Mouse (Mus musculus): ENCODE measurements around the gene Dnaaf5.

Dnaaf5 gene

DNA sequence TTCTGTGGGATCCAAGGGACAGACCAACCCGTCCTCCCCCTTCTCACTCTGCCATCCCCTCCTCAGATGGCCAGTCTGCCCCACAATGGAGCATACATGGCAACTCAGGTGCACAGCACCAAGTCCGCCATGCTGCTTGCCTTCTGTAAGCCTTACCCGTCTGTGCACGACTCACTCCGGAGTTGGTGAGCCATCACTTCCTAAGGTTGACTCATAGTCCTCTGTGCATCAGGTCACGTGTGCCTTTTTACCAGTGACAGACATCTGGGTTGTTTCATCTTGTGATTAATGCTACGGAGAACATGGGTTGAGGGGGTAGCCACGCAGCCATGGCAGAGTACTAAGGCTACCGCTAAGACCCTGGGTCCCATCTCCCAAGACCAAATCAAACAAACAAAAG lies 9.4 kb upstream of the Dnaaf5 start:
- in situ Hi-C loops (cut with MboI, MseI), result no loop called here

DNA sequence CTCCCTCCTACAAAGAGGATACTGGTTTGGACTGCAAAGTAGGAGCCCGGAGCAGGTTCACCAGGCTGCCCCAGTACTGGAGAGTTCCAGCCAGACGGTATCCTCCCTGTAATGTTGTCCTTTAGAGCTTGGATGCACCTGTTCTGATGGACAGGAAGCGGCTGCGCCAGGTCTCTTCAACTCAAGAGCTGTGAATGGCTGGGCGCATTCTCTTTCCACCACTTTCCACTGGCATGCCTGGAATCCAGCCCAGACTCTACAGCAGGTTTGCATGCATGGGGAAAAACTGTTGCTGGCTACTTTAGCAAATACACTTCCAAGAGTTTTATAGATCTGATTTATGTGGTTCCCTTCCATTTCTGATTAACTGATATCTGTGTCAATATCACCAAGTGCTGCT lies 8.7 kb upstream of the Dnaaf5 start:
- in situ Hi-C loops (cut with MboI, MseI), result no loop called here

DNA sequence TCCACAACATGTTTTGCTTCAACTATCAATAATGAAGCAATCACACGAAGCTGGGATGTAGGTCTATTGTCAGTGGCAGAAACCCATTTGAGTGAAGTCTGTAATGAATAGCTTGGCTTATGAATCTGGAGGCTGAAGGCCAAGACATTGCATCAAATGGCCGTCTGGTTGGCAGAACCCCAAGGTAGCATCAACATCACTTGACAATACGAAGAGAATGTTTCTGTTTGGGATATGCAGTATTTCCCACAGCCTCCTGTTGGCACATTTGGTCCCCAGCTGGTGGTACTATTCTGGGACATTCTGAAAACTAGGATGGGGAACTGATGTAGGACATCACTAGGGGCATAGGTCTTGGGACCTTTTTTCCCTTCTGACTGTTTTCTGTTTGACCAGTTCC lies 6.1 kb upstream of the Dnaaf5 start:
- in situ Hi-C loops (cut with MboI, MseI), result no loop called here

DNA sequence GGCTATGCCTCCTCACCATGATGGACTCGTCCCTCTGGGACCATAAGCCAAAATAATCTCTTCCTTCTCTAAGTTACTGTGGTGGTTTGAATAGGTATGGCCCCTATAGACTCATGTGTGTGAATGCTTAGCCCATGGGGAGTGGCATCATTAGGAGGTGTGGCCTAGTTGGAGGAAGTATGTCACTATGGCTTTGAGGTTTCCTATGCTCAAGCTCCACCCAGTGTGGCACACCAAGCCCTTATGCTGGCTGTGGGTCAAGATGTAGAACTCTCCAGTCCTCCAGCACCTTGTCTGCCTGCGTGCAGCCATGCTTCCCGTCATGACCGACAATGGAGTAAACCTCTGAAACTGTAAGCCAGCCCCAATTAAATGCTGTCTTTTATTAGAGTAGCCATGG lies 4.3 kb upstream of the Dnaaf5 start:
- in situ Hi-C loops (cut with MboI, MseI), result no loop called here

DNA sequence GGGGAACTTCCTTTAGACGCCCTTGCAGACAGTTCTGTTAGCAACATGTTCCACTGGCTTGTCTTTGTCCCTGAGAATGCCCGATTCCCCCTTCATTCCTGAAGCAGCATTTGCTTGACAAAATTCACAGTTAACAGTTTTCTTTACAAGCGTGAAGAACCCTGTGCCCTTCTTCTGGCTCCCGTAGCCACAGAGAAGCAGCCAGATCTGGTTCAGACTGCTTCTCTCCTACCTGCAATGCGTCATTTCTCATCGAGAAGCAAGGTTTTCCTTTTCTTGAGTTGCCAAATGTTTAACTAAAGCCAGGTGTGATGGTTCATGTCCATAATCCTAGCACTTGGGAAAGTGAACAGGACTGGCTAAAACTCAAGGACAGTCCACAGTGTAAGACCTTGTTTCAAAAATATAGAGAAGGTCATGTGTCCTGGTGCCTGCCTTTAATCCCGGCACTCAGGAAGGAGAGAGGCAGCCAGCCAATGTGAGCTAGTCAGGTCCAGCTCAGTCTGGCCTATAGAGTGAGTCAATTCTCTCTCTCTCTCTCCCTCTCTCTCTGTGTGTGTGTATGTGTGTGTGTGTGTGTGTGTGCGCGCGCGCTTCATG lies 3.4 kb upstream of the Dnaaf5 start:
- in situ Hi-C loops (cut with MboI, MseI), result no loop called here

DNA sequence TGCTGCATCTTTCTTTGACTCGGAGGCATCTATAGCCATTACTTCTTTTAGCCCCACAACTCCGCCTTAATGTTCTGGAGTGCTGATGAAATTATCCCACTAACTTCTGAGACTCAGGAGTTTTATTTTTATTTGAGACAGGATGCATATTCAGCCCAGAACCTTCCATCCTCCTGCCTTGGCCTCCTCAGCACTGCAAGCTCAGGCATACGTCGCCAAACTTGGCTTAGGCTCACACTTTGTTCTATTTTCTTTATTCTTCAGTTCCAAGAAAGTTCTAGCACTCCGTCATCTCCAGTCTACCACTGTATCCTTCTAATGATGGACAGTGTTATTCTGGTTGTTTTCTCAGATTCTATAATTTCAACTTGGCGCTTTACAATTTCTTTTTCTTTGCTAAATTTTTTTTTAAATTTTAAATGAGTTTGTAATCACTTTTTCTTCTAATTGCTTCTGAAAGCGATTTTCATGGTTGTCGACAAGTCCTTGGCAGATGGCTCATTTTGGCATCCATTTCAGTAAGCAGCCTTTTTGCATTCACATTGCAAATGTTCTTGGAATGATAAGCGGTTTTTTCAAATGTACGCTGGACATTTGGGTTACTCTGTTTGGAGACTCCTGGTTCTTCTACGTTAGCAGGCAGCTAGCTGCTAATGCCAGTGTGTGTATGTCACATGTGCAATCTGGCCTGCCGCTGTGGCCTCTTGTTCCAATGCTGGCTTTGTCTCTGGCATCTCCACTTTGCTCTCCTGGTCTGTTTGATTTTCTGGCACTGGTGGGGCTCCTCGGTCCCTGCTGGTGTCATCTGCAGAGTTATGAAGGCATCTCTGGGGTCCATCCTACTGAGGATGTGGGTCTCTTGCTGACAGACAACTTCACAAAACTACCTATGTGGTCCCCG lies 2.6 kb upstream of the Dnaaf5 start:
- in situ Hi-C loops (cut with MboI, MseI), result no loop called here

DNA sequence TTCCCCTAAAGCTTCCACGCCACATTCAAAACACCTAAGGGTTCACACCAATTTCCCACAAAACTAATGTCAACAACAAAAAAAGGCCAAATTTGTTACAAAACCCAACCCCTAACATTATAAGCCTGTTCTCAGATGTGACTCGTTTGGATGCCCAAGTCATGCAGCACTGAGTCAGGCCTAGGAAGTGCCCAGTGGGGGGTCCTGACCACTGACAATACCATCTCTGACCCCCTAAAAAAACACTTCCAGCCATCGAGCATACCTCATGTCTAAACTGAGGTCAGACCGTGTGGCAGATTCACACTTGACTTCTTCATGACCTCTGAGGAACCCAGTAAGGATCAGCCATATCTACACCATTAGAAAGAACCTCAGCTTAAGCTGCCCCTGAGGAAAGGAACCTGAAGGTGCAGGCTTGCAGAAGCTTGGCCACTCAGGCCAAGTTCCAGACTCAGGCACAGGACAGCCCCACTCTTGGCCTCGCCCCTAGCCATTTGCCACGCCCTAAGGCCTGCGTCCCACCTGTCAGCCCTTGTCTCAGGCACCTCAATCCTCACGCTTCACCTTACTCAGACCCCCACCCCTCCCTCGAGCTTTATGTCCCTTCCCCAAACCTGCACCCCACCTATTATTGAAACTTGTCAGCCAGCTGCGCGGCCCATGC lies 884 bp upstream of the Dnaaf5 start:
- in situ Hi-C loops (cut with MboI, MseI), result no loop called here

DNA sequence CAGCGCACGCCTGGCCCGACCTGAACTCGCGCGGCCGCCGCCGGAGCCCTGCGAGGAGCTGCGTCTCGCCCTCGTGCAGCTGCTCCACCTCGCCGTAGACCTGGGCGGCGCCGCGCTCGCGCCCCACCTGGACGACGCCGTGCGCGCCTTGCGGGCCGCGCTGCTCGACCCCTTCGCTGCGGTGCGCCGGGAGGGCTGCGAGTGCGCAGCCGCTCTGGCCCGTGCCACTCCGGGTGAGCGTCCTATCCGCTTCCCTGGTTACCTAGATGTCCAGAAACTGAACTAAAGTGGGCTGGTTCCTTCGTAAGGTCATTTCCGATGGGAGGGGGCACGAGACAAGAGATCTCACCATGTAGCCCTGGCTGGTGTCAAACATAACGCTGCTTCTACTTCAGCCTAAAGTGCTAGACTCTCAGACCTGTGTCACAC lies 594 bp downstream of the Dnaaf5 start:
- in situ Hi-C loops (cut with MboI, MseI), result no loop called here

DNA sequence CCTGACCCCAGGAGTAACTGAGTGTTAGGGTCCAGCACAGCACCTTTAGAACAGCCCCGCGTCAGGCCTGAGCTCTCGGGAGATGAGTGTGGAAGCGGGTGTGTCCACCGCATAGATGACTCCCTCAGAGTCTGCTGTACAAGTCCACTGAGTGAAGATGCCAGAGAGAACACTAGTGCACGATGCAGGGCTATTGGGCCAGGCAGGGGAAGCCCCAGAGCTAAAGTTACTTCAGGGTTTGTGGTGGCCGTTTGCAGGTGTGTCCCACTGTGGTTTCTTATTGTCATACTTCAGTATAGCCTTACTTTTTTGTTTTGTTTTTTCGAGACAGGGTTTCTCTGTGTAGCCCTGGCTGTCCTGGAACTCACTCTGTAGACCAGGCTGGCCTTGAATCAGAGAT lies 10.9 kb downstream of the Dnaaf5 start:
- in situ Hi-C loops (cut with MboI, MseI), result no loop called here

DNA sequence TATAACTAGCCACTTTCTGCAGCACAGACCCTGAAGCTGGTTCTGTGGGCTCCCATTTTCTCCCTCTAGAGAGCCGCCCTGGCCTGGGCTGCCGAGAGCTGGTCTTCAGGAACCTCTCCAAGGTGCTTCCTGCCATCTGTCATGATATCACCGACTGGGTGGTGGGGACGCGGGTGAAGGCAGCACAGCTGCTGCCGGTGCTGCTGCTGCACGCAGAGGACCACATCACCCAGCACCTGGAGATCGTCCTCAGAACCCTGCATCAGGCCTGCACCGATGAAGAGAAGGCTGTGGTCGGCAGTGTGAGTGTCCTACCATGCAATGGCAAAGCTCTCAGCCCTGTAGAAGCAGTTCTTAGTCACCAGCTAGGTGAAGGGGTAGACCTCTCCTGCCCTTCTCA lies 11.6 kb downstream of the Dnaaf5 start:
- in situ Hi-C loops (cut with MboI, MseI), result no loop called here

DNA sequence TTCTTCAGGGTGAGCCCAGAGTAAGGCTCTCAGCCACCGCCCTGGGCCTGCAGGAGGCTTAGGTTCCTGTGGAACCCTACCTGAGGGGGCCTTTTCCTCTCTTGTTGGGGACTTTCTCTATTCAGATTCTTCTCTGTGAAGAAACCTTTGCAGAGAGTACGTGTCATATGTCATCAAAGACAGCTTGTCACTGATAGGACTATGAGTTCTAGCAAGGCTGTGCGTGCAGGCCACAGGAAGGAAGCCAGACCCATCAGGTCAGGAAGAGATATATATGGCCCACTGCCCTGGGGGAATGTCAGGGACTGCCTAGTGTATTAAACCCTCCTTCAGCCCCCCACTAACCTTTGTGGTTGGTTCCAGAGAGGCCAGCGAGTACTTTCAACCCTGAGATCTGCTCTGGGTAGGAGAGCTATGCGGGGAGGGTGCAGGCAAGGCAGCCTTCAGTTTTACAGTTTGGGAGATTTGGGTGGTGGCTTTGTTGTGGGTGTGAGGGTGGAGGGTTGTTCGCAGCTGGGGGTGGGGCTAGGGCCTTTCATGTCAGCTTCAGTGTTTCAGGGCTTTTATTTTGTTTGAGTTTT lies 16.8 kb downstream of the Dnaaf5 start:
- in situ Hi-C loops (cut with MboI, MseI), result no loop called here

DNA sequence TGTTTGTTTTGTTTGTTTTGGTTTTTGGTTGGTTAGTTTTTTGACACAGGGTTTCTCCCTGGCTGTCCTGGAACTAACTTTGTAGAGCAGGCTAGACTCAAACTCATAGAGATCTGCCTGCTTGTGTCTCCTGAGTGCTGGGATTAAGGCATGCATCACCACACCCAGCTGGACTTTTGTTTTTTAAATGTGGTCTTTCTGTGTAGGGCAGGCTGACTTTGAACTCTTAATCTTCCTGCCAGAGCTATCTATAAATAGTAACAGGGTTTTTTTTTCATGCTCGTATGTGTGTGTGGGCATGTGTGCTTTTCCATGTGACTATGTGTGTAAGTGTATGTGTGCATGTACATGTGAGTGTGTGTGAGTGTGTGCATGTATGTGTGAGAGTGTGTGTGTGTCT lies 17.5 kb downstream of the Dnaaf5 start:
- in situ Hi-C loops (cut with MboI, MseI), result no loop called here

DNA sequence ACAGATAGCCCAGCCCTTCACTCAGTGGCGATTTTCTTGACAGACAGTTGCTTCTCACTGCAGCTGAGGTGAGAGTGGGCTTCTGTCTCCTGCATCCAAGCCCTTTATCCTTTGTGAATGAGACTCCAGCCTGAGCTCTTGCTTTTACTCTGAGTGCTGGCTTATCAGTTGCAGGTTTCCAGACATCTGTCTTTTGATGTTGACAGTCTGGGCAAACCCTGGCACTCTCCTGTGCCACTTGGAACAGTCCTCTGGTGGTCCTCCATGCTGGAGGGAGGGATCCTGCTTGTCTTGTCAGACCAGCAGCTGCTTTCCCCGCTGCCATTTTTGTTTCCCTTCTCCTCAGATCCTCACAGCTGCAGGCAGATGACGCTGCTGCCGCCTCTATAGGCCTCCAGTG lies 21.9 kb downstream of the Dnaaf5 start:
- in situ Hi-C loops (cut with MboI, MseI), result no loop called here

DNA sequence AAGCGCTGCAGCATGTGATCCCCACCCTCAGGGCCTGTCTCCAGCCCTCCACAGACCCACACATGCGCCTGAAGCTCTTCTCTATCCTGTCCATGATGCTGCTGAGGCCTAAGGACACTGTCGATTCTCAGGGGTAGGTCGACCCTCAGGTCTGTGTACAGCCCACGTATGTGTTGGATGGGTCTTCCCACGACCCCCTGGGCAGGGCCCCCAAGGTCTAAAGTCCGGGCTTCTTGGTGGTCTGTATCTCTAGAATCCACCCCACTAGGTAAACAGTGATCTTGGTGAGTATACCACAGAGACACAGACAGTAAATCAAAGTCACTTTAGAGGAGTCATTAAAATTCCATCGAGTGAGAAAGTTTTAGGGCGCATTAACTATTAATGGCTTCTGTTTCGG lies 24.1 kb downstream of the Dnaaf5 start:
- in situ Hi-C loops (cut with MboI, MseI), result no loop called here

DNA sequence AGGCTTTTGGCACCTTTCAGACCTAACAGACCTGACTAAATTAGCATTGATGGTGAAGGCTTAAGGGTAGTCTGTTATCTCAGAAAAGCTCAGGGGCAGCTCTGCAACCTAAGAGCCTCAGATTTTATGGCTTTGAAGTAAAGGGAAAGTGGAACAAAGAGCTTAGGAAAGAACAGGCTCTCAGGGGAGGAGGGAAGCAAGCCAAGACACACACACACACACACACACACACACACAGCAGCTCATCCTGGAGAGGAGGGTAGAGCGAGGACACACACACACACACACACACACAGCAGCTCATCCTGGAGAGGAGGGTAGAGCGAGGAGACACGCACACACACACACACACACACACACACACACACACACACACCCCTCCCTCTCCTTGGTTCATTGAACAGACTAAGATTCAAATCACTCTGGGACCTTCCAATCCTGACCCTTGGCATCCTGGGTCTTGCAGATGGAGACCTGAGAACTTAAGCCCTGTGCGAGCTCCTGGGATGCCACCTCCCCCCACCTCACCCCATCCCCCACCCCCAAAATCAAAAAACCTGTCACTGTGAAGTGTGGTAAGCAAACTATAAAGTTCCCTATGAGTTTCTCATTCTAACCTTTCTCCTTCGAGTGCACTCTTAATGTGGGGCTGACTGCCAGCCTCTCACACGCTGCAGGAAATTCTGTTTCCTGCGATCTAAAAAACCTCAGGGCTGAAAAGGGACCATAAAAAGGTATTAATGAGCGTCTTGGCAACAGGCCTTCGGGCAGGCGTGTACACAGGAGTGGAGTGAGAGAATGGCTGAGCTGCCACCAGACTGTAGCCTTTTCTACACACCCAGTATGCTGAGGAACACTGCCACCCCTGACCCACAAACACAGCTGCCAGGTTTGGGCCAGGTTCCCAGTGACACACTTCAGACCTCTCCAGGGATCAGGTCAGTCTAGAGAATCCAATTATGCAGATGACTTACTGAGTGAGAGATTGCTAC lies 24.8 kb downstream of the Dnaaf5 start:
- in situ Hi-C loops (cut with MboI, MseI), result loop anchor here (5.0 kb wide), 2 partner anchors 98 to 323 kb away; no protein-coding TSS in a partner anchor

DNA sequence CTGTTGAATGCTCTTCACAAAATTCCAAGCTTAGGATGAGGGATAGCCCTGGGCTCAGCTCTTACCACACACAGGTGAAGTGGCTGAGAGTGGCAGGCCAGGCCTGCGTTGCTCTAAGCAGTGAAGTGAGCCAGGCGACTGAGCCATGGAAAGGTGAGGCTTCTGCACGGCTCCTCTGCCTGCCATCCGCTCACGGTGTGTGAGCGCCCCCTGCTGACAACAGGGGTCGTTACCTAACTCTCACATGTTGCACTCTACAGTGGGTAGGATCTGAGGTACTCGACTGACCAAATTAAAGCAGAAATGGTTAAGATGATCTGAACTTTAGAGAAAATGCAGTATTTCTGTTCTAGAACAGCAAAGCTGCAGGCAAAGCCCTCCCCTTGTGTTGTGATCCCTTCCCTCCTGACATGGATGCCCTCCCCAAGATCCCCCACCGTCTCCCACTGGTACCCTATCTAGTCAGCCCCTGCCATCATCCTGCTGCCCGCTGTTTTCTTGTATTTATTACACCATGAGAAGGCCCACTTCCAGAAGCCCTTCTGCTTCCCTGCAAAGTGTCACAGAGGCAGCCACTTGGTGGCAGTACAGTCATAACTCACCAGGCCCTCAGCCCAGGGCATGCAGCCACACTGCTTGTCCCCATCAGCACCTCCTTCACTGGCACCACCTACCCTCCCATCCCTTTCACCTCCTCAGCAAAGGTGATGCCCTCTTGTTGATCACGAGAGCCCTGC lies 29.0 kb downstream of the Dnaaf5 start:
- in situ Hi-C loops (cut with MboI, MseI), result loop anchor here (5.0 kb wide), 2 partner anchors 102 to 327 kb away; no protein-coding TSS in a partner anchor

DNA sequence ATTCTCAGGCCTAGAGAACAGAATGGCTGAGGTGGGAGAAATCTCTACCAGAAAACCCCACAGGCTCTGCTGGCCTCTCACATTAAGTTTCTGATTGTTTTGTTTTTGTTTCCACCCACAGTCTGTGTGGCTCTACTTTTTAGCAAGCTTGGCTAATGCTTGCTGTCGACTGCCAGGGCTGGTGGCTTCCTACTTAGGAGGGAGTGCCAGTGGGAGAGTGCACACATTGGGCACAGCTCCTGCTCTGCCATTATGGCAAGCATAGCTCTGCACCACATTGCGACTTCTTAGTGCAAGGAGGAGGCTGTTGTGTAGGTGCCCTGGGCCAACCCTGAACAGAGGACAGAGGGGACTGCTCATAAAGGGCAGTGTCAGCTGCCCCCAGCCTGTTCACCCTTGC lies 33.1 kb downstream of the Dnaaf5 start:
- in situ Hi-C loops (cut with MboI, MseI), result no loop called here

DNA sequence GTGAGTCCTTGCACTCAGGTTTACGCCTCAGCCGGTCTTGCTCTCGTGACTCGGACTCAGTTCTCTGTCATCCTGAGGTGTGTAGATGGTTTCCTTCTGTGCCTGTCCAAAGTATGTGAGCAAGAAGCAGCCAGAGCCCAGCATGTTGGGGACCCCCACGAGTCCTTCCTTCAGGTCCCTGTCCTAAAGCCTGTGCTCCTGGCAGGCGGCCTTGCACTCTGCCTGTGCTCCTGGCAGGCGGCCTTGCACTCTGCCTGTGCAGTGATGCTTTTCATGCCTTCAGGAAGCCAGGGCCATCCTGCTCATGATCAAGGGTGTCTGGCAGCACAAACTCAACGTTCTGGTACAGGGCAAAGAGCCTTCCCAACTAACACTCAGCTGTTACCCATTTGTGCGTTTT lies 33.6 kb downstream of the Dnaaf5 start:
- in situ Hi-C loops (cut with MboI, MseI), result no loop called here

DNA sequence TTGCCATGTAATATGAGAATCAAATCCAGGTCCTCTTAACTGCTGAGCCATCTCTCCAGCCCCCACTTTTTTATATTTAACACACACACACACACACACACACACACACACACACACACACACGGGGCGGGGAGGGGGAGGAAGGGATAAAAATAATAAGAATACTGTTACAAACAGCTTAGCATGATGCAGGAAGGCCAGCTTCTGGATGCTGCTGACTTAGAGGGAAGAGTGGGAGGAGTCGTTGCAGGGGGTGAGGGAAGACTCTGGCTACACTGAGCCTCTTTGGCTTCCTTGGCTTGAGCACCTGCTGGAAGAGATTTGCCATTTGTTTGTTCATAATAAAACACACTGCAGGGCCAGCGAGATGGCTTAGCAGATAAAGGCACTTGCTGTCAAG lies 34.9 kb downstream of the Dnaaf5 start:
- in situ Hi-C loops (cut with MboI, MseI), result no loop called here

DNA sequence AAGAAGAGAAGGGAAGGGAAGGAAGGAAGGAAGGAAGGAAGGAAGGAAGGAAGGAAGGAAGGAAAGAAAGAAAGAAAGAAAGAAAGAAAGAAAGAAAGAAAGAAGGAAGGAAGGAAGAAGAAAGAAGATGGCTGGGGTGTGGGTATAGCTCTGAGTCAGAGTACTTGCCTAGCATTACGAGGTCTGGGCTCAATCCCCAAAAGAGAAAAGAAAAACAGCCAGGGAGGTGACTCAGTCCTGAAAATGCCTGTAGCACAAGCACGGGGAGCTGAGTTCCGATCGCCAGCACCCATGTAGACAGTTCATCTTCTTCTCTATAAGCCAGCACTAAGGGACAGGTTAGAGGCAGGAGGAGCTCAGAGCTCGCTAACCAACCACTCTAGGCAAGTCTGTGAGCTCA lies 39.7 kb downstream of the Dnaaf5 start:
- in situ Hi-C loops (cut with MboI, MseI), result no loop called here
